Mouse (Mus musculus): ENCODE data around the gene Snai1. TPM values are rescaled to one million over a fixed set of nuclear protein-coding genes. Genes with fewer than 3 reads are reported as not detected.

Snai1 gene
- polyA plus RNA-seq, 2 experiments, result 67.9 to 123 TPM

DNA sequence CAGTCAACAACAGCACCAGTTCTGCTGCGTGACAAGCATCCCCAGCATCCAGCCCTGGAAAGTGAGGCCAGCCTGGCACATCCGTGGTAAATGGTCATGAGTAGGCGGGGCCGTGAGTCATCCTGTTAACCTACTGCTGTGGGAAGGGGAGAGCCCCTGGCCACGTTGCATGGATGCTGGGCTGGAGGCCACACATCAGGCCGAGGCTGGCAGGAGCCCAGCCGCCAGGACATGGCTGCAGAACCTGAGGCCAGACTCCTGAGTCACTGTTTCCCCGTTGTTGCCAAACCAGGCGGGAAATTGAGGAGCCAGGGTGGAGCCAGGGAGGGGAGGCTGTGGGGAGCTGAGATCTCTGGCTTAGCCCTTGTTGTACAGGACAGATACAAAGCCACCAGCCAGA, 36.8 kb downstream of the Snai1 start:
- Histone ChIP-seq H3K9ac (ENCODE audit: low read depth, low read length, severe bottlenecking) (no peak overlapping the region), H3K27me3 (ENCODE audit: control insufficient read depth, insufficient read depth, low read length) (no peaks in the 10 kb centered on the region), H3K4me3 (replicated peaks; ENCODE audit: low read length) (no peak overlapping the region), H3K9me3 (ENCODE audit: control insufficient read depth, low read length) (no peaks in the 10 kb centered on the region), H3K36me3 (ENCODE audit: control insufficient read depth, insufficient read depth, low read length) (no peaks in the 10 kb centered on the region), H3K4me2 (replicated peaks; ENCODE audit: low read depth, low read length, severe bottlenecking) (no peak overlapping the region), H3K4me1 (ENCODE audit: control insufficient read depth, insufficient read depth, low read length) (peaks cover 13% of the 10 kb centered on the region; the same call in 1 of the 2 replicates), H3K27ac (replicated peaks; ENCODE audit: low read depth, low read length) (no peak overlapping the region)
- no peak for TF ChIP-seq POLR2A (IDR thresholded peaks at IDR 0.05; ENCODE audit: borderline replicate concordance, extremely low read depth, insufficient read depth, insufficient read length)
- ATAC-seq (ENCODE audit: low FRiP score, low read depth), result no peak
- 55% methylated on average over 9 of the region's 9 CpGs for WGBS
- no peak for DNase-seq (ENCODE audit: low spot score)

DNA sequence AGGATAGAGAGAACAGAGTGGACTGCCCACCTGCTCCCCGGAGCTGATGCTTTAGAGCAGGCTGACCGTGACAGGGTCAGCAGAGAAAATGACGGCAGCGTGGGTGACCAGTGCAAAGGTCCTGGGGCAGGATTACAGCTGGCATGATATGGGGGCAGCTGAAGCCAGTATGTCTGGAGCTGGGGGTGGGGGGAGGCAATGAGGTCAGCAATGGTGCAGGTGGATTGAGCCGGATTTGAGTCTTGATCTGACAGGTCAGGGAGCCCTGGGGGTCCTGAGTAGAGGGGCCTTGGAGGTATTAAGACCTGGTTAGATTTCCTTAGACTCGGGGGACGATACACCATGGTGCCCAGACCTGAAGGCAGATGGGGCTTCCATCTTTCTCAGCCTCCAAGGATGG, 37.6 kb downstream of the Snai1 start:
- Histone ChIP-seq H3K27ac (replicated peaks; ENCODE audit: low read depth, low read length) (no peak overlapping the region), H3K9me3 (ENCODE audit: control insufficient read depth, low read length) (no peaks in the 10 kb centered on the region), H3K27me3 (ENCODE audit: control insufficient read depth, insufficient read depth, low read length) (no peaks in the 10 kb centered on the region), H3K4me2 (replicated peaks; ENCODE audit: low read depth, low read length, severe bottlenecking) (no peak overlapping the region), H3K9ac (ENCODE audit: low read depth, low read length, severe bottlenecking) (no peak overlapping the region), H3K4me1 (ENCODE audit: control insufficient read depth, insufficient read depth, low read length) (peaks cover 7% of the 10 kb centered on the region; the same call in 1 of the 2 replicates), H3K36me3 (ENCODE audit: control insufficient read depth, insufficient read depth, low read length) (no peaks in the 10 kb centered on the region), H3K4me3 (replicated peaks; ENCODE audit: low read length) (no peak overlapping the region)
- WGBS, result 91% methylated on average over 7 of the region's 7 CpGs
- ATAC-seq (ENCODE audit: low FRiP score, low read depth), result no peak
- TF ChIP-seq POLR2A (IDR thresholded peaks at IDR 0.05; ENCODE audit: borderline replicate concordance, extremely low read depth, insufficient read depth, insufficient read length), result no peak
- DNase-seq (ENCODE audit: low spot score), result no peak

DNA sequence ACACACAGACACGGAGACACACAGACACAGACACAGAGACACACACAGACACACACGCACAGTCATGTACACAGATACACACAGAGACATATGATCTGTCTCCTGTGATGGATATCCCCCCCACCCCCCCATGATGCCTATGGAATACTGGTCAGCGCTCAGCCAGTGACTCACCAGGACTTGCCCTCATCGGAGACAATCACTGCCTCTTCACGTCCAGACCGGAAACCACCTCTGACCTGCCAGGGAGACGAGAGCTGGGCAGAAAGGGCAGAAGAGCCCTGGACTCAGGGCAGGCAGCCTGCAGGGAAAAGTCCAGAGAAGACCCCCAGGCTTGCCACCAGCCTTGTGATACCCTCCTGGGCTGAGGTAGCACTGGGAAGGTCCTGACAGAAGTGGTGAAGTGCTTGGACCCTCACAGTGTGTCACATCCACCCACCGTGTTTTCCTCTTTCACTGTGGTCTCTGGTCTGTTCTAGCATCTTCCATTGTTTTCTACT, 38.2 kb downstream of the Snai1 start:
- Histone ChIP-seq H3K27me3 (ENCODE audit: control insufficient read depth, insufficient read depth, low read length) (no peaks in the 10 kb centered on the region), H3K4me3 (replicated peaks; ENCODE audit: low read length) (no peak overlapping the region), H3K9ac (ENCODE audit: low read depth, low read length, severe bottlenecking) (no peak overlapping the region), H3K4me2 (replicated peaks; ENCODE audit: low read depth, low read length, severe bottlenecking) (no peak overlapping the region), H3K36me3 (ENCODE audit: control insufficient read depth, insufficient read depth, low read length) (no peaks in the 10 kb centered on the region), H3K4me1 (ENCODE audit: control insufficient read depth, insufficient read depth, low read length) (peaks cover 1% of the 10 kb centered on the region; the same call in 1 of the 2 replicates), H3K9me3 (ENCODE audit: control insufficient read depth, low read length) (no peaks in the 10 kb centered on the region), H3K27ac (replicated peaks; ENCODE audit: low read depth, low read length) (no peak overlapping the region)
- no peak for TF ChIP-seq POLR2A (IDR thresholded peaks at IDR 0.05; ENCODE audit: borderline replicate concordance, extremely low read depth, insufficient read depth, insufficient read length)
- WGBS, result 78% methylated on average over 8 of the region's 8 CpGs
- no peak for DNase-seq (ENCODE audit: low spot score)
- ATAC-seq (ENCODE audit: low FRiP score, low read depth), result no peak

DNA sequence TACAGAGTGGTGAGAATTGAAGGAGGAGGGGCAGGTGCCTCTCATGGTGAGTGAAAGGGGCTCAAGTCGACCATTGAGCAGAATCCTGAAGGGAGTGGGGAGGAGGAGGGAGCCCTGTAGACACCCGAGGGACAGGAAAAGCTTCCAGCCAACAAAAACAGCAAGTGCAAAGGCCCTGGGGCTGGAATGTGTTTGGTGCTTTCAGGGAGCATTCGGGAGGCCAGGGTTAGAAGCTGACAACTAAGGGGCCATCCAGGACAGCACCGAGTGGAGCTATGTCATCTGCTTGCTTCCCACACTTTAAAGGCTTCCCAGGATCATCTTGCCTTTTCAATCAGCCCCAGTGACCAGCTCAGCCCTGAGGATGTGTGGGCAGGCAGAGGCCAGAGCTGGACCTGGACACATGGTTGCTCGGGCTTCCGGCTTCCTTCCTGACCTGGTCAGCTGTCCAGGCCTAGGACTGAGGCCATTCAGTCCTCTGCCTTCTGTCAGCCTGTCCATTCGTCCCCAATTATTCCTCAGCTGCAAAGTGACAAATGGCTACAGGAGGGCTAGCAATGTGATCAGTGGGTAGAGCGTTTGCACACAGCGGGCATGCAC, 39.3 kb downstream of the Snai1 start:
- DNase-seq (ENCODE audit: low spot score) (no peak), ATAC-seq (ENCODE audit: low FRiP score, low read depth) (no peak)
- H3K9ac ChIP-seq (ENCODE audit: low read depth, low read length, severe bottlenecking), result no peak overlapping the region
- H3K27me3 ChIP-seq (ENCODE audit: control insufficient read depth, insufficient read depth, low read length), result no peaks in the 10 kb centered on the region
- no peak for TF ChIP-seq POLR2A (IDR thresholded peaks at IDR 0.05; ENCODE audit: borderline replicate concordance, extremely low read depth, insufficient read depth, insufficient read length)
- no peak overlapping the region for H3K4me3 ChIP-seq (replicated peaks; ENCODE audit: low read length)
- 61% methylated on average over 9 of the region's 9 CpGs for WGBS
- no peak overlapping the region for H3K4me2 ChIP-seq (replicated peaks; ENCODE audit: low read depth, low read length, severe bottlenecking)
- H3K9me3 ChIP-seq (ENCODE audit: control insufficient read depth, low read length), result no peaks in the 10 kb centered on the region
- H3K27ac ChIP-seq (replicated peaks; ENCODE audit: low read depth, low read length), result no peak overlapping the region
- no peaks in the 10 kb centered on the region for H3K36me3 ChIP-seq (ENCODE audit: control insufficient read depth, insufficient read depth, low read length)
- H3K4me1 ChIP-seq (ENCODE audit: control insufficient read depth, insufficient read depth, low read length), result 0 out of 2 replicates have a peak, but pooled peaks cover 4% of the 10 kb centered on the region

DNA sequence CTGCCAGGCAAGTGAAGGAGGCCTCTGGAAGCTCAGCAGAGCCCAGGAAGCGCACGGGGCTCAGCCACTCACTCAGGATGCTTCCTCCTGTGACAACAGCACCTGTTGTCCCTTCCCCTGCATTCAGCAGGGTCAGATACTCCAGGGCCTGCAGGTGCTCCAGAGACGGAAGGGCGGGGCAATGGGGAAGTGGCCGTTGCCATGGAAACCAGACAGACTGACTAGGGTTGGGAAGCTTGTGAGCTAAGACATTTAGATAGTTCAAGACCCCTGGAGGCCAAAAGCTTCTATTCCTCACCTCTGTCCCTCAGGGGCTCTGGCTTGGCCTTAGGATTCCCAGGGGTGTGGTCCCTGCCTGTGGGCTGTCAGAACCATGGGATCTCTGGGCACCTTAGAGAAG, 40.5 kb downstream of the Snai1 start:
- TF ChIP-seq POLR2A (IDR thresholded peaks at IDR 0.05; ENCODE audit: borderline replicate concordance, extremely low read depth, insufficient read depth, insufficient read length), result no peak
- Histone ChIP-seq H3K4me2 (replicated peaks; ENCODE audit: low read depth, low read length, severe bottlenecking) (no peak overlapping the region), H3K9ac (ENCODE audit: low read depth, low read length, severe bottlenecking) (no peak overlapping the region), H3K36me3 (ENCODE audit: control insufficient read depth, insufficient read depth, low read length) (no peaks in the 10 kb centered on the region), H3K27me3 (ENCODE audit: control insufficient read depth, insufficient read depth, low read length) (no peaks in the 10 kb centered on the region), H3K4me1 (ENCODE audit: control insufficient read depth, insufficient read depth, low read length) (peaks cover 12% of the 10 kb centered on the region), H3K9me3 (ENCODE audit: control insufficient read depth, low read length) (no peaks in the 10 kb centered on the region), H3K27ac (replicated peaks; ENCODE audit: low read depth, low read length) (no peak overlapping the region), H3K4me3 (replicated peaks; ENCODE audit: low read length) (no peak overlapping the region)
- no peak for DNase-seq (ENCODE audit: low spot score)
- ATAC-seq (ENCODE audit: low FRiP score, low read depth), result no peak
- 47% methylated on average over 5 of the region's 5 CpGs for WGBS

Data from limb, embryonic 14.5 days (tissue).